In the genomic region with DNA sequence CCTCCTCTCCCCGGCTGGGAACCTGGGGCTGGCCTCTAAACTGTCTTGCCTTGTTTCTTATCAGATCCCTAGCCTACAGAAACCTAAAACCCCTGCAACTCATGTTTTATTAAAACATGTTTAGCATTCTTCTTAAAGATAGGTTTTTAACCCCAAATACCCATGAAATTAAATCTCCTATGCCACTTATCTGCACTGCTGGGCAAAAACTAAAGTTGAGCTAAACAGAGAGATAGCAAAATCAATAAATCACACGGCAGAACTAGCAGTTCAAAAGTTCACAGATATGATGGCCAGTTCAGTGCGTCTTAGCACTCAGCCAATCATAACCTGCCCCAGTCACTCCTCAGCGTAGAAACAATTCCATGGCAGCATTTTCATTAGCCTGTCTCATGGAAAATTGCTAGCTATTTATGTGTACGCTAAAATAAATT, we compare ENCODE assay signal across 10 mouse cellular contexts.
A peak's percentile ranks its signal among the peaks of the same experiment; 100 is the strongest.
DNase-seq lines count a peak whose midpoint lies in the region; ATAC-seq and TF ChIP-seq lines count a peak whose summit lies in the region.
"Had no signal": no experiment of that assay in that cellular context is flagged by ENCODE, and none has a peak within 500 bp of the region (broad histone marks: within the 10 kb centered on the region; RNA-seq: fewer than 3 reads in every experiment).

No protein-coding gene starts in this region.

- H3K27ac ChIP-seq in kidney, embryonic 16.5 days (ENCODE audit: low read length), result peak overlapping the region; percentile 1; the same call in 1 of the 2 replicates
- peak overlapping the region; percentile 76; the same call in 1 of the 2 replicates for H3K27ac ChIP-seq in embryonic facial prominence, embryonic 10.5 days (replicated peaks)
- no peak overlapping the region for H3K27ac ChIP-seq in forebrain, postnatal 0 days (ENCODE audit: low read depth, low read length)
- no peak overlapping the region for H3K27ac ChIP-seq in midbrain, embryonic 14.5 days (replicated peaks; ENCODE audit: low read depth, low read length)

- no peak for TF ChIP-seq CTCF in forebrain, postnatal 0 days (IDR thresholded peaks at IDR 0.05; ENCODE audit: low read depth)

- 38% methylated on average over 5 of the region's 5 CpGs for WGBS in kidney, embryonic 16.5 days
- 33% methylated on average over 5 of the region's 5 CpGs for WGBS in embryonic facial prominence, embryonic 10.5 days
- 50% methylated on average over 5 of the region's 5 CpGs for WGBS in forebrain, postnatal 0 days
- WGBS in midbrain, embryonic 14.5 days, result 20% methylated on average over 5 of the region's 5 CpGs

- H3K4me3 ChIP-seq in kidney, embryonic 16.5 days (ENCODE audit: low read length), result no peak overlapping the region
- no peak overlapping the region for H3K4me3 ChIP-seq in embryonic facial prominence, embryonic 10.5 days
- H3K4me3 ChIP-seq in forebrain, postnatal 0 days (ENCODE audit: low read depth, low read length), result no peak overlapping the region; the same call in 1 of the 2 replicates
- H3K4me3 ChIP-seq in midbrain, embryonic 14.5 days (replicated peaks; ENCODE audit: low read depth, low read length), result no peak overlapping the region

- no peak for ATAC-seq in kidney, embryonic 16.5 days (ENCODE audit: low FRiP score, low TSS enrichment)
- ATAC-seq in forebrain, postnatal 0 days, result no peak
- no peak for ATAC-seq in midbrain, embryonic 14.5 days (ENCODE audit: low FRiP score, low TSS enrichment)

- H3K27me3 ChIP-seq in kidney, embryonic 16.5 days (ENCODE audit: insufficient read depth, low read length), result no peaks in the 10 kb centered on the region
- no peaks in the 10 kb centered on the region for H3K27me3 ChIP-seq in embryonic facial prominence, embryonic 10.5 days (replicated peaks; ENCODE audit: low read depth, poor library complexity, severe bottlenecking)
- no peaks in the 10 kb centered on the region; the same call in 1 of the 2 replicates for H3K27me3 ChIP-seq in forebrain, postnatal 0 days (ENCODE audit: insufficient read depth, low read length)
- H3K27me3 ChIP-seq in midbrain, embryonic 14.5 days (ENCODE audit: control insufficient read depth, insufficient read depth, low read length), result no peaks in the 10 kb centered on the region

- H3K9ac ChIP-seq in kidney, embryonic 16.5 days (replicated peaks; ENCODE audit: low read length), result no peak overlapping the region
- H3K9ac ChIP-seq in forebrain, postnatal 0 days, result no peak overlapping the region
- H3K9ac ChIP-seq in midbrain, embryonic 14.5 days (replicated peaks; ENCODE audit: low read length), result no peak overlapping the region

- H3K4me1 ChIP-seq in kidney, embryonic 16.5 days (ENCODE audit: insufficient read depth, low read length), result peaks cover 40% of the 10 kb centered on the region
- peaks cover 69% of the 10 kb centered on the region for H3K4me1 ChIP-seq in embryonic facial prominence, embryonic 10.5 days
- H3K4me1 ChIP-seq in forebrain, postnatal 0 days (ENCODE audit: insufficient read depth), result peaks cover 4% of the 10 kb centered on the region; the same call in 1 of the 2 replicates
- H3K4me1 ChIP-seq in midbrain, embryonic 14.5 days (ENCODE audit: control insufficient read depth, insufficient read depth, low read length), result peaks cover 55% of the 10 kb centered on the region

- DNase-seq in kidney, postnatal 36 days, result no peak
- DNase-seq in embryonic facial prominence, embryonic 10.5 days (ENCODE audit: low spot score), result no peak
- no peak for DNase-seq in forebrain, postnatal 0 days
- no peak for DNase-seq in midbrain, embryonic 14.5 days
- no peak for DNase-seq in thymus, postnatal 25 days
- no peak for DNase-seq in layer of hippocampus, adult 9-10 months (ENCODE audit: low spot score)
- DNase-seq in frontal cortex, postnatal 25 days (ENCODE audit: low spot score in 2 of 2), result no peak
- DNase-seq: cerebellum, adult 18-20 months; kidney, postnatal 10 days had no signal

- no peaks in the 10 kb centered on the region for H3K9me3 ChIP-seq in kidney, embryonic 16.5 days (ENCODE audit: low read length)
- H3K9me3 ChIP-seq in embryonic facial prominence, embryonic 10.5 days, result no peaks in the 10 kb centered on the region
- no peaks in the 10 kb centered on the region for H3K9me3 ChIP-seq in forebrain, postnatal 0 days (ENCODE audit: low read length)
- no peaks in the 10 kb centered on the region for H3K9me3 ChIP-seq in midbrain, embryonic 14.5 days (ENCODE audit: control insufficient read depth, low read length)

- no peaks in the 10 kb centered on the region for H3K36me3 ChIP-seq in kidney, embryonic 16.5 days (ENCODE audit: insufficient read depth, low read length)
- no peaks in the 10 kb centered on the region for H3K36me3 ChIP-seq in embryonic facial prominence, embryonic 10.5 days (replicated peaks)
- no peaks in the 10 kb centered on the region for H3K36me3 ChIP-seq in forebrain, postnatal 0 days (ENCODE audit: insufficient read depth)
- no peaks in the 10 kb centered on the region for H3K36me3 ChIP-seq in midbrain, embryonic 14.5 days (ENCODE audit: control insufficient read depth, insufficient read depth, low read length)

- no peak overlapping the region for H3K4me2 ChIP-seq in kidney, embryonic 16.5 days (replicated peaks; ENCODE audit: low read depth, low read length)
- H3K4me2 ChIP-seq in forebrain, postnatal 0 days (ENCODE audit: low read depth), result peak overlapping the region; percentile 33
- peak overlapping the region; percentile 9; the same call in 1 of the 2 replicates for H3K4me2 ChIP-seq in midbrain, embryonic 14.5 days (ENCODE audit: low read length)

Comparison
In these comparisons a context has a peak if more than half of its experiments do, and no peak if none do; other contexts are left out.
1. H3K27ac ChIP-seq: peak in kidney, embryonic 16.5 days (single experiment) and embryonic facial prominence, embryonic 10.5 days (single experiment); none in forebrain, postnatal 0 days (single experiment) and midbrain, embryonic 14.5 days (single experiment).